Mouse (Mus musculus): ENCODE data around the gene Olfr1347. TPM values are rescaled to one million over a fixed set of nuclear protein-coding genes. Genes with fewer than 3 reads are reported as not detected.
"Not testable (repeated sequence)": the region's sequence is repeated elsewhere in the genome, so short reads cannot be mapped to it uniquely, and the experiment has no call there.

The Olfr1347 gene
- polyA plus RNA-seq (2015; fragmentation: Nextera tagmentation; extraction: Ambion mirVana), result not detected in 2 replicates

DNA sequence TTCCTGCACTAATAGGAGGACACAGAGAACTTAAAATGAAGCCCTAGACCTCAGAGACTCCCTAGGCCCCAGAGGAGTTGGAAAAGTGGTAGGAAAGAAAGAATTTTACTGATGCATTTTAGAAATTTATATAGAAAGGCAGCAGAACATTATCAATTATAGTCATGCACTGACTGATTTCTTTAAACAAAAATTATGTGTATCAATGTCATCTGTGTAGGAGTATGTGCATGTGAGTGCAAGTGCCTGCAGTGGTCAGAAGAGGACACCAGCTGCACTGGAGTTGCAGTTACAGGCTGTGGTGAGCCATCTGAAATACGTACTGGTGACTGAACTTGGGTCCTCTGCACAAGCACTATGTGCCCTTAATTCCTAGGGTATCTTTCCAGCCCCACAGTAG lies at the start of gene Olfr1347:
Olfr1347 (minus strand) TSS at position 101 of the 400 bp plus-strand sequence.
- Histone ChIP-seq H3K36me3 (ENCODE audit: control insufficient read depth, insufficient read depth) (no peaks in the 10 kb centered on the region), H3K27ac (ENCODE audit: low read length) (no peak within 1 kb of the TSS), H3K4me1 (ENCODE audit: control insufficient read depth, insufficient read depth, low read length) (no peaks in the 10 kb centered on the region), H3K27me3 (ENCODE audit: control insufficient read depth, insufficient read depth, low read length) (no peaks in the 10 kb centered on the region), H3K9ac (ENCODE audit: low read length) (no peak within 1 kb of the TSS), H3K4me2 (ENCODE audit: low read depth, low read length) (no peak within 1 kb of the TSS), H3K4me3 (ENCODE audit: low read length) (no peak within 1 kb of the TSS), H3K9me3 (replicated peaks; ENCODE audit: control insufficient read depth, low read length) (peaks cover 8% of the 10 kb centered on the region; the same call in 1 of the 2 replicates)
- WGBS, result 38% methylated on average over 1 of the region's 1 CpGs
- ATAC-seq (replicated peaks; ENCODE audit: extremely low read depth, insufficient read depth, low FRiP score), result no peak

GRCm38 (mm10) chr7:6526141-6526540 lies 26.6 kb upstream of the Olfr1347 start:
- Histone ChIP-seq H3K36me3 (ENCODE audit: control insufficient read depth, insufficient read depth) (no peaks in the 10 kb centered on the region), H3K9me3 (replicated peaks; ENCODE audit: control insufficient read depth, low read length) (peaks cover 18% of the 10 kb centered on the region), H3K4me2 (ENCODE audit: low read depth, low read length) (no peak overlapping the region), H3K27ac (ENCODE audit: low read length) (no peak overlapping the region), H3K9ac (ENCODE audit: low read length) (no peak overlapping the region), H3K4me3 (ENCODE audit: low read length) (no peak overlapping the region), H3K4me1 (ENCODE audit: control insufficient read depth, insufficient read depth, low read length) (no peaks in the 10 kb centered on the region), H3K27me3 (ENCODE audit: control insufficient read depth, insufficient read depth, low read length) (no peaks in the 10 kb centered on the region)
- WGBS, result 58% methylated on average over 5 of the region's 5 CpGs
- no peak for ATAC-seq (replicated peaks; ENCODE audit: extremely low read depth, insufficient read depth, low FRiP score)

DNA sequence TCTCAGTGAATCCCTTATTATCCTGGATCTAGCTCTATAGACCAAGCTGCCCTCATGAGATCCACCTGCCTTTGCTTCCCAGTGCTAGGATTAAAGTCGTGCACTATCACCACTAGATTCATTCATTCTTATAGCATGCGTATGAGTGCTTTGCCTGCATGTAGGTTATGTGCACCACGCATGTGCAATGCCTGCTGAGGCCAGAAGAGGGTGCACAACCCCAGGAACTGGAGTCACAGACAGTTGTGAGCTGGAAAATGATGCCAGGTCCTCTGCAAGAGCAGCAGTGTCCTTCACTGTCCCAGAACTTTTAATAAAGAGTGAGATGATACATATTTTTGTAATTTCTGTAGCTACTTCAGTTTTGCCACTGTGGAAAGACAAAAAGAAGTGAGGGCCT lies 25.4 kb upstream of the Olfr1347 start:
- no peaks in the 10 kb centered on the region for H3K27me3 ChIP-seq (ENCODE audit: control insufficient read depth, insufficient read depth, low read length)
- no peaks in the 10 kb centered on the region for H3K4me1 ChIP-seq (ENCODE audit: control insufficient read depth, insufficient read depth, low read length)
- no peak overlapping the region for H3K27ac ChIP-seq (ENCODE audit: low read length)
- ATAC-seq (replicated peaks; ENCODE audit: extremely low read depth, insufficient read depth, low FRiP score), result no peak
- H3K9me3 ChIP-seq (replicated peaks; ENCODE audit: control insufficient read depth, low read length), result peaks cover 20% of the 10 kb centered on the region
- H3K9ac ChIP-seq (ENCODE audit: low read length), result no peak overlapping the region
- WGBS, result 58% methylated on average over 3 of the region's 3 CpGs
- H3K4me2 ChIP-seq (ENCODE audit: low read depth, low read length), result no peak overlapping the region
- no peak overlapping the region for H3K4me3 ChIP-seq (ENCODE audit: low read length)
- H3K36me3 ChIP-seq (ENCODE audit: control insufficient read depth, insufficient read depth), result no peaks in the 10 kb centered on the region

DNA sequence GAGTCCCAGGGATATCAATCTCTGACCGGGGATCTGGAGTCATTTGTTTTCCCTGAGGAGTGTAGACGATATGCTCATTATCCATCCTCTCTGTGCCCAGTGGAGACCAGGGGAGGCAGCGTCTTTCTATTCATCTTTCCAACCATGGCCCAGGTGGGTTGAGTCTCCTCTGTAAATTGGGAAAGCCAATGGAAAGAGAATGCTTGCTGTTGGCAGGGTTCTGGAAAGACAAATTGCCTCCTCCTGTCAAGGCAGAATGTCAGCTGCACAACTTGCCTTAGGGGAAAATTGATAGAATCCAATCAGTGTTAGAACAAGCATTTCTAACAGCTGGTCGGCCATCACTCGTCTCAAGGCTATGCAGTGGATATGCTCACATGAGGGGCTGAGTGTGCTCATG lies 23.3 kb upstream of the Olfr1347 start, which contains the start of gene Olfr1349:
Olfr1349 (minus strand) TSS at position 101 of the 400 bp plus-strand sequence.
- H3K4me2 ChIP-seq (ENCODE audit: low read depth, low read length), result no peak within 1 kb of the TSS
- no peak within 1 kb of the TSS for H3K27ac ChIP-seq (ENCODE audit: low read length)
- H3K4me3 ChIP-seq (ENCODE audit: low read length), result no peak within 1 kb of the TSS
- H3K9me3 ChIP-seq (replicated peaks; ENCODE audit: control insufficient read depth, low read length), result peaks cover 15% of the 10 kb centered on the region
- no peak for ATAC-seq (replicated peaks; ENCODE audit: extremely low read depth, insufficient read depth, low FRiP score)
- H3K9ac ChIP-seq (ENCODE audit: low read length), result no peak within 1 kb of the TSS
- 73% methylated on average over 5 of the region's 5 CpGs for WGBS
- no peaks in the 10 kb centered on the region for H3K4me1 ChIP-seq (ENCODE audit: control insufficient read depth, insufficient read depth, low read length)
- H3K36me3 ChIP-seq (ENCODE audit: control insufficient read depth, insufficient read depth), result no peaks in the 10 kb centered on the region
- no peaks in the 10 kb centered on the region for H3K27me3 ChIP-seq (ENCODE audit: control insufficient read depth, insufficient read depth, low read length)

GRCm38 (mm10) chr7:6521666-6522065 lies 22.1 kb upstream of the Olfr1347 start:
- ATAC-seq (replicated peaks; ENCODE audit: extremely low read depth, insufficient read depth, low FRiP score), result no peak
- H3K9me3 ChIP-seq (replicated peaks; ENCODE audit: control insufficient read depth, low read length), result peaks cover 11% of the 10 kb centered on the region
- WGBS, result 29% methylated on average over 1 of the region's 1 CpGs
- H3K9ac ChIP-seq (ENCODE audit: low read length), result no peak overlapping the region
- no peaks in the 10 kb centered on the region for H3K36me3 ChIP-seq (ENCODE audit: control insufficient read depth, insufficient read depth)
- H3K27ac ChIP-seq (ENCODE audit: low read length), result no peak overlapping the region
- H3K4me1 ChIP-seq (ENCODE audit: control insufficient read depth, insufficient read depth, low read length), result no peaks in the 10 kb centered on the region
- no peak overlapping the region for H3K4me3 ChIP-seq (ENCODE audit: low read length)
- H3K27me3 ChIP-seq (ENCODE audit: control insufficient read depth, insufficient read depth, low read length), result no peaks in the 10 kb centered on the region
- no peak overlapping the region for H3K4me2 ChIP-seq (ENCODE audit: low read depth, low read length)

DNA sequence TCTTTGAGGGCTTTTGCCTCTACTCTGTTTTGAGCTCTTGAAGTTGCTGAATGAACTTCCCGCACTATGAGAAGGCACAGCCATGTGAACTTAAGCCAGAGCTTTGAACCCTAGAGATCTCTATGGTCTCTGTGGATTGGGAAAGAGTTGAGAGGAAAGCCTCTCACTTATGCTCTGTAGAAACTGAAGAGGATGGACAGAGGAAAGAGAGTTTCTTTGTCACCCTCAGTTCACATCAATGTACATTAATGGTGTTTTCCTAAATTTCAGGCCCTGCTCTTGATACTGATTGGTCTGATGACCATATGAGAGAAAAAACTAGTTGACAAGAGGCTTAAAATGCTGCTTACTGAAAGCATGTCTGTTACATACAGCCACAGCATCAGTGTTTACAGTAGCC lies 9.1 kb upstream of the Olfr1347 start, which contains the start of gene Olfr1348:
Olfr1348 (minus strand) TSS at position 101 of the 400 bp plus-strand sequence.
- Histone ChIP-seq H3K9ac (ENCODE audit: low read length) (no peak within 1 kb of the TSS), H3K4me3 (ENCODE audit: low read length) (no peak within 1 kb of the TSS), H3K36me3 (ENCODE audit: control insufficient read depth, insufficient read depth) (no peaks in the 10 kb centered on the region), H3K4me2 (ENCODE audit: low read depth, low read length) (no peak within 1 kb of the TSS), H3K9me3 (replicated peaks; ENCODE audit: control insufficient read depth, low read length) (no peaks in the 10 kb centered on the region; the same call in 1 of the 2 replicates), H3K27me3 (ENCODE audit: control insufficient read depth, insufficient read depth, low read length) (no peaks in the 10 kb centered on the region), H3K27ac (ENCODE audit: low read length) (no peak within 1 kb of the TSS), H3K4me1 (ENCODE audit: control insufficient read depth, insufficient read depth, low read length) (no peaks in the 10 kb centered on the region)
- 83% methylated on average over 1 of the region's 1 CpGs for WGBS
- no peak for ATAC-seq (replicated peaks; ENCODE audit: extremely low read depth, insufficient read depth, low FRiP score)

DNA sequence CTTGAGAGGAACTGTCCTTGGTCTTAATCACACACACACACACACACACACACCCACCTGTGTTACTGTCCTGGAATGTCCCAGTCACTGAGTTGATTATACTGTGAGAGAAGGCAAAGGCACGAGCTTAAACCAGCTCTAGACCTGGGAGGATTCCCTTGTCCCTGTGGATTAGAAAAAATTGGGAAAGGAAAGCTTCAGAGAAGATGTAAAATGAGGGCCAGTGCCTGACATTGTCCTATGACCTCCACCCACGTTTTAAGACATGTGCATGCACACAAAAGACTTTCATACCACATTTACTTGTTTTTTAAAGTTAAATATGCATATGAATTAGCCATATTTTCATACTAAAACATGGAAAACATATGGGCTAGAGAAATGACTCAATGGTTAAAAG lies 12.7 kb downstream of the Olfr1347 start, which contains the start of gene Olfr5:
Olfr5 (minus strand) TSS at position 101 of the 400 bp plus-strand sequence.
- H3K27me3 ChIP-seq (ENCODE audit: control insufficient read depth, insufficient read depth, low read length), result no peaks in the 10 kb centered on the region
- no peak for ATAC-seq (replicated peaks; ENCODE audit: extremely low read depth, insufficient read depth, low FRiP score)
- 21% methylated on average over 2 of the region's 2 CpGs for WGBS

DNA sequence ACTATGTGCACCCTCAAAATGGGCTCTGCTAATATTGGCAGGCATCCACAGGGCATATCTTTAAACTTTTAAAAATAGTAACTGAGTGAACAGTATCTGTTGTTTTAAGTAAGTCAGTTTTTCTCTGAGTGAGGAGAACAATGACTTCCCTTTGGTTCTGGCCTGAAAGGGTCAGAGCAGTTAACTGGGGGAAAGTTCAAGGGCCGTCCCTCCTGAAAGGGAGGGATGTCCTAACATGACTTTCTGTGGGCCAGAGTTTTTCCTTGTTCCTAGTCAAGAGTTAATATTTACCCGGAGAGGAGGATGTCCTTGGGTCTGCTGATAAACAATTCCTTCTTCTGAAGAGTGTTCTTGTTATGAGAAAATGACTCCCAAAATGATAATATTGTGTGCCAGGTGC lies 21.9 kb downstream of the Olfr1347 start:
- not testable (repeated sequence) for H3K4me1 ChIP-seq (ENCODE audit: control insufficient read depth, insufficient read depth, low read length); H3K27me3 ChIP-seq (ENCODE audit: control insufficient read depth, insufficient read depth, low read length); H3K4me3 ChIP-seq (ENCODE audit: low read length); H3K36me3 ChIP-seq (ENCODE audit: control insufficient read depth, insufficient read depth); ATAC-seq (replicated peaks; ENCODE audit: extremely low read depth, insufficient read depth, low FRiP score); H3K9me3 ChIP-seq (replicated peaks; ENCODE audit: control insufficient read depth, low read length); H3K27ac ChIP-seq (ENCODE audit: low read length); H3K4me2 ChIP-seq (ENCODE audit: low read depth, low read length); H3K9ac ChIP-seq (ENCODE audit: low read length)
- WGBS, result 55% methylated on average over 2 of the region's 2 CpGs

More for the DNA sequence above, 12.7 kb downstream of the Olfr1347 start, which contains the start of gene Olfr5:
- no peak within 1 kb of the TSS for H3K9ac ChIP-seq (ENCODE audit: low read length)
- H3K27ac ChIP-seq (ENCODE audit: low read length), result no peak within 1 kb of the TSS
- no peaks in the 10 kb centered on the region for H3K4me1 ChIP-seq (ENCODE audit: control insufficient read depth, insufficient read depth, low read length)
- H3K4me3 ChIP-seq (ENCODE audit: low read length), result no peak within 1 kb of the TSS
- peaks cover 6% of the 10 kb centered on the region; the same call in 1 of the 2 replicates for H3K9me3 ChIP-seq (replicated peaks; ENCODE audit: control insufficient read depth, low read length)
- no peak within 1 kb of the TSS for H3K4me2 ChIP-seq (ENCODE audit: low read depth, low read length)
- no peaks in the 10 kb centered on the region for H3K36me3 ChIP-seq (ENCODE audit: control insufficient read depth, insufficient read depth)

DNA sequence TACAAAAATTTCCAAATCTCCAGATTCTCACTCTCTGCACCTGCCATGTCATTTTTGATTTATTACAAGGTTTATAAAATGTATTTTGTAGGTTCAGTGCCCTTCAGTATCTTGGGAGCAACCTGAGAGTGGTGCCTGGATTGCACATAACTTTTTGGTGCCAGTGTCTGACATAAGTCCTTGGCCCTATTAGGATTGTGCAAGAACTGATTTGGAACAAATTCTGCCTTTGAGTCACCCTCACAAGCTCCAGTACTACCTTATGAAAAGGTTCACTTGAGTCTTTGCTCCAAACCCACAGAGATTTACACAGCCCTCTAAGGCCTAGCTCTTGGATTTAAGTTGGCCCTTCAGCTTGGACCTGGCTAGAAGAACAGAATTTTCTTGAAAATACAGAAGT lies 32.6 kb downstream of the Olfr1347 start, which contains the start of gene Olfr1346:
Olfr1346 (plus strand) TSS at position 151 of the 400 bp plus-strand sequence.
- ATAC-seq (replicated peaks; ENCODE audit: extremely low read depth, insufficient read depth, low FRiP score), result no peak
- no peak within 1 kb of the TSS for H3K4me2 ChIP-seq (ENCODE audit: low read depth, low read length)
- H3K9me3 ChIP-seq (replicated peaks; ENCODE audit: control insufficient read depth, low read length), result 0 out of 2 replicates have a peak, but pooled peaks cover 2% of the 10 kb centered on the region
- H3K27me3 ChIP-seq (ENCODE audit: control insufficient read depth, insufficient read depth, low read length), result no peaks in the 10 kb centered on the region
- no peaks in the 10 kb centered on the region for H3K36me3 ChIP-seq (ENCODE audit: control insufficient read depth, insufficient read depth)
- no peak within 1 kb of the TSS for H3K27ac ChIP-seq (ENCODE audit: low read length)
- no peaks in the 10 kb centered on the region for H3K4me1 ChIP-seq (ENCODE audit: control insufficient read depth, insufficient read depth, low read length)
- H3K4me3 ChIP-seq (ENCODE audit: low read length), result no peak within 1 kb of the TSS
- no peak within 1 kb of the TSS for H3K9ac ChIP-seq (ENCODE audit: low read length)

All from heart, embryonic 16.5 days (tissue).